Mouse (Mus musculus) testis, adult 2 months (tissue): ENCODE measurements around the gene Igfbp1.

Source experiments
- CTCF ChIP-seq: fragments of 200-500 bp; IDR thresholded peaks from 2 replicates; pipeline ENCODE4 v1.5.1; 2012; ENCODE audit warnings: low read depth, mild to moderate bottlenecking, inconsistent platforms, low read length, moderate library complexity; ENCODE audit not compliant: control insufficient read depth, insufficient read depth, insufficient replicate concordance
- POLR2A ChIP-seq: fragments of 200-500 bp; IDR thresholded peaks from 2 replicates; pipeline ENCODE4 v1.6.1; 2012; ENCODE audit warnings: low read depth, mild to moderate bottlenecking, inconsistent platforms, low read length, moderate library complexity; ENCODE audit not compliant: control insufficient read depth

DNA sequence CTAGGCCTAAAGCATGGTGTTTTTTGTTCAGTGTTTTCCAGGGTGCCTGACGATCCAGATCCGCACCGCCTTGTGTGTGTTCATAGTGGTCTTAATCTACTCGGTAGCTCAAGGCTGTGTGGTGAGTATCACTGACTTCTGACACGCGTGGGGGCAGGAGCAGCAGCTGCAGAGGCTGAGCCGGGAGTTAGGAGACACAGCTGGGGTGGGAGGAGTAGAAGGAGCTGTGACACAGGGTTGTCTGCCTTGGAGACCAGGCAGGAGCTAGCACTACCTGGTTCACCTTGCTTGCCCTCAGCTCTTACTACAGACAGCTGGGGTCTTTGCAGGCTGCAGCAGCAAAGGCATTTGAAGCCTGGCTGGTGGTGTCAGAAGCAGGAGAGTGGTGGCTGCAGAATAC is 48.1 kb upstream of the Igfbp1 start:
- TF ChIP-seq CTCF (no peak), POLR2A (no peak)
